Mouse (Mus musculus) heart, embryonic 14.5 days (tissue): ENCODE data around the gene Brd3os. TPM values are rescaled to one million over a fixed set of nuclear protein-coding genes. Genes with fewer than 3 reads are reported as not detected.
A peak's percentile ranks its signal among the peaks of the same experiment; 100 is the strongest.

ENCODE experiments used
- ATAC-seq: fragments of 200-750 bp; cut with Nextera tagmentation; 2 replicates; pipeline ENCODE4 v1.8.0; 2017; ENCODE audit warnings: low read depth, moderate TSS enrichment; ENCODE audit not compliant: insufficient number of reproducible peaks, insufficient read depth, low FRiP score
- H3K27ac ChIP-seq, 2 experiments: fragments of 200-500 bp in 1 of 2; fragments of 300-500 bp in 1 of 2; sonication (generic) in 1 of 2; replicated peaks in 1 of 2; 2 replicates each; pipeline ENCODE4 v1.5.1; 2012 to 2014; ENCODE audit warnings: low read depth in 2 of 2, low read length in 2 of 2, control low read depth in 1 of 2, mild to moderate bottlenecking in 1 of 2, mixed read lengths in 1 of 2; ENCODE audit not compliant: control insufficient read depth in 1 of 2, insufficient read depth in 1 of 2
- H3K27me3 ChIP-seq: fragments of 300-500 bp; sonication (generic); 2 replicates; pipeline ENCODE4 v1.6.1; 2014; ENCODE audit warnings: mild to moderate bottlenecking, low read length, control low read depth; ENCODE audit not compliant: control insufficient read depth, insufficient read depth
- H3K36me3 ChIP-seq: fragments of 300-500 bp; sonication (generic); 2 replicates; pipeline ENCODE4 v1.6.1; 2014; ENCODE audit warnings: mild to moderate bottlenecking, control low read depth, low read length, mixed read lengths; ENCODE audit not compliant: control insufficient read depth, insufficient read depth
- H3K4me1 ChIP-seq, 2 experiments: fragments of 200-500 bp in 1 of 2; fragments of 300-500 bp in 1 of 2; sonication (generic) in 1 of 2; 2 replicates each; pipeline ENCODE4 v1.6.1; 2012 to 2014; ENCODE audit warnings: low read length in 2 of 2, control low read depth in 1 of 2, mixed read lengths in 1 of 2; ENCODE audit not compliant: control insufficient read depth in 2 of 2, insufficient read depth in 2 of 2
- H3K4me2 ChIP-seq: fragments of 300-500 bp; sonication (generic); 2 replicates; pipeline ENCODE4 v1.6.1; 2014; ENCODE audit warnings: mild to moderate bottlenecking, low read length
- H3K4me3 ChIP-seq, 2 experiments: fragments of 200-500 bp in 1 of 2; fragments of 300-500 bp in 1 of 2; sonication (generic) in 1 of 2; 2 replicates each; pipeline ENCODE4 v1.5.1; 2012 to 2014; ENCODE audit warnings: low read length in 2 of 2, mild to moderate bottlenecking in 2 of 2, control low read depth in 1 of 2, low read depth in 1 of 2, moderate library complexity in 1 of 2; ENCODE audit not compliant: control insufficient read depth in 1 of 2, insufficient read depth in 1 of 2
- H3K9ac ChIP-seq: fragments of 300-500 bp; sonication (generic); 2 replicates; pipeline ENCODE4 v1.6.1; 2014; ENCODE audit warnings: mild to moderate bottlenecking, low read length
- H3K9me3 ChIP-seq: fragments of 300-500 bp; sonication (generic); 2 replicates; pipeline ENCODE4 v1.6.1; 2016; ENCODE audit warnings: low read length, control low read depth; ENCODE audit not compliant: control insufficient read depth
- WGBS: fragments of 180-500 bp; shearing (Covaris S2); extraction: QIAGEN DNeasy Blood & Tissue Kit; methylation state at CpG from one replicate; pipeline ENCODE4 v1.1.7; 2014; 5-methylcytosine and 5-hydroxymethylcytosine counted together
- polyA plus RNA-seq: library from polyadenylated mRNA; unstranded; fragments of >200 nt; fragmentation: Nextera tagmentation; extraction: Ambion mirVana; gene quantifications from 2 replicates; pipeline ENCODE4 v1.2.1, GENCODE M21; 2014

The Brd3os gene
- polyA plus RNA-seq, 1 experiment from 2014 or later = 4.6 TPM

DNA sequence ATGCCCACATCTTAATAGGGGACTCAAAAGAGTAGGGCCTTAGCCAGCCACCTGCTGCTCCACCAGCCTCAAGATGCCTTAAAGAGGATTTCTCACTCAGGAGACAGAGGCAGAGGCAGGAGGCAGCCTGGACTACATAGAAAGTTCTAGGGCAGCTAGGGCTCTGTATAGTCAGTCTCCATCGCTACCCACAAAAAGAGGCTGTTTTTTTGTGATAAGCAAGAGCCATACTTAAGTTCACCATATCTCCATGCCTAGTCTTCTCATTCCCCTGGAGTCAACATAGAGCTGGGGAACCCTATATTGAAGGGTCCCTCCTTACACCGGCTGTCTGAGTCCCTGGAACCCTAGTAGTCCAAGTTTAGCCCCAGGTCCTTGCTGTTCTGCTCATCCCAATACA is 28.4 kb downstream of the Brd3os start:
- Histone ChIP-seq H3K9me3 (no peaks in the 10 kb centered on the region), H3K27me3 (no peaks in the 10 kb centered on the region), H3K4me1 (peaks cover 37 to 65% of the 10 kb centered on the region in 2 experiments), H3K36me3 (peaks cover 26% of the 10 kb centered on the region), H3K9ac (no peak overlapping the region), H3K4me3 (no peak overlapping the region), H3K4me2 (no peak overlapping the region), H3K27ac (no peak overlapping the region)
- no peak for ATAC-seq
- 86% methylated on average over 2 of the region's 2 CpGs for WGBS

DNA sequence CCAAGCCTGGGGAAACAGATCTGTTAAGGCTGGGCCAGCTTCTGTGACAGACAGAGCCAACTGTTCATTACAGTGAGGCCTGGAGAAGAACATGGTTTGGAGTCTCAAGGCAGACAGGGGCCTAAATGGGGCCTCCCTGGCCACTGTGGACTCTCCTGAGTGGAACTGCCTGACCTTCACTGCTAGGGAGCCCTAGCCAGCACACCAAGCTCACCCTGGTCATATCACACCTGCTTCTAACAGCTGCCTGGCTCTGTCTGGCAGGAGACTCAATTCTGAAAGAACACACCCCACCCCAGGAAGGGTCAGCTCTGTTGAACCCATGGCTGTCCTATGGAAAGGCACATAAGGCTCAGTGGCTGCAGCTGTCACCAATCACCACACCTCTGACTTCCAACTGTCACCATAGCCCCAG is 29.1 kb downstream of the Brd3os start:
- Histone ChIP-seq H3K4me2 (no peak overlapping the region), H3K4me3 (no peak overlapping the region)

GRCm38 (mm10) chr2:27473061-27473765 is 31.1 kb downstream of the Brd3os start:
- Histone ChIP-seq H3K4me1 (peaks cover 40 to 66% of the 10 kb centered on the region in 2 experiments), H3K9ac (peak overlapping the region; percentile 95; the same call in 1 of the 2 replicates), H3K4me3 (peak overlapping the region in 1 of 2 experiments; percentile 82; a peak in 2 of 4 replicates), H3K27me3 (no peaks in the 10 kb centered on the region), H3K27ac (0 out of 4 replicates have a peak overlapping the region, but pooled peaks of 1 of the 2 experiments have one; percentile 93), H3K4me2 (peak overlapping the region; percentile 94), H3K36me3 (peaks cover 9% of the 10 kb centered on the region), H3K9me3 (no peaks in the 10 kb centered on the region)
- WGBS = 39% methylated on average over 7 of the region's 7 CpGs
- ATAC-seq = no peak

More for the DNA sequence above, 29.1 kb downstream of the Brd3os start:
- no peak for ATAC-seq
- Histone ChIP-seq H3K36me3 (peaks cover 20% of the 10 kb centered on the region), H3K4me1 (peaks cover 37 to 65% of the 10 kb centered on the region in 2 experiments), H3K27ac (no peak overlapping the region), H3K9me3 (no peaks in the 10 kb centered on the region), H3K9ac (peak overlapping the region; percentile 3; the same call in 1 of the 2 replicates), H3K27me3 (no peaks in the 10 kb centered on the region)

GRCm38 (mm10) chr2:27473911-27474310 is 31.8 kb downstream of the Brd3os start:
- Histone ChIP-seq H3K4me2 (peak overlapping the region; percentile 94), H3K9ac (peak overlapping the region; percentile 95), H3K9me3 (no peaks in the 10 kb centered on the region), H3K36me3 (peaks cover 8% of the 10 kb centered on the region; the same call in 1 of the 2 replicates), H3K4me1 (peaks cover 37 to 60% of the 10 kb centered on the region in 2 experiments), H3K27ac (peak overlapping the region in 1 of 2 experiments; percentile 93; a peak in 1 of 4 replicates), H3K27me3 (no peaks in the 10 kb centered on the region), H3K4me3 (peak overlapping the region; percentile 82 to 99)
- 27% methylated on average over 4 of the region's 4 CpGs for WGBS
- ATAC-seq = no peak

- Histone ChIP-seq H3K27me3 (no peaks in the 10 kb centered on the region), H3K4me2 (peak overlapping the region; percentile 94), H3K36me3 (peaks cover 8% of the 10 kb centered on the region; the same call in 1 of the 2 replicates), H3K4me3 (peak overlapping the region; percentile 82 to 99), H3K4me1 (peaks cover 32 to 50% of the 10 kb centered on the region in 2 experiments), H3K9me3 (no peaks in the 10 kb centered on the region), H3K27ac (peak overlapping the region; percentile 92 to 93), H3K9ac (peak overlapping the region; percentile 95)
- WGBS = under 1% methylated on average over 84 of the region's 84 CpGs
- 0 out of 2 replicates have a peak, but pooled peaks have one; percentile 10 for ATAC-seq
Measured at GRCm38 (mm10) chr2:27474621-27475484, 32.7 kb downstream of the Brd3os start.

DNA sequence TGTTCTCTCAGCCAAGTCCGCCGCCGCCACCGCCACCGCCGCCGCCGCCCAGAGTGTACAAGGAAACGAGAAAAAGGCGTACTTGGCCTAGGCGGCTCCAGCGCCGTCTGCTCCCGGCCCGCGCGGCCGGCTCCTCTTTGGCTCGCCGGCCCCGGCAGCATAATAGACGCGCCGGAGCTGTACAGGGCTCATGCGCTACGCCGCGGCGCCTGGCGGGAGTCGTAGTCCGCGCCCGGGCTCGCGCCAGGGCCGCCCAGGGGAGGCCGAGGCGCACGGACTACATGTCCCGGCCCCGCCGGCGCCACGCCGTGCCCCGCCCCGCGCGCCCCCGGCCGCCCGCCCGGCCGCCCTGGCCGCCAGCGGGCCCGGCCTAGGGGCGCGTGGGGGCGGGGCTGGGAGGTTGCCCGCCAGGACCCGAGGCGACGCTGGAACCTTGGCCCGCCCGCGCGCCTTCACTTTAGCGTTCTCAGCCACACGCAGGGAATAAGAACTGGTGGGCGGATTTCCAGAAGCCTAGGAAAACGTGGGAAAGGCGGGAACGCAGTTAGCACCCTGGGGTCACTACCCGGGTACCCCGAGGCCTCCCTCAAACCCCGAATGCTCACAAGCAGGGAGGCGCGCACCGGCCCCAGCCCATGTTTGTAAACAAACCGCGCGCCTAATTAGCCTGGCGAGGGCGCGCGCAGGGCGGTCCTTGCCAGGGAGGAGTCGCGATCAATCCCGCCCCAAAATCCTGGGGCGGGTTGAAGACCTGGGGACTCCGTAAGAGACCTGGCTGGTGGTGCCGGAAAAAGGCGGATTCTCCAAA is 33.6 kb downstream of the Brd3os start:
- H3K9ac ChIP-seq = peak overlapping the region; percentile 95
- peak; percentile 98 for ATAC-seq
- no peaks in the 10 kb centered on the region for H3K27me3 ChIP-seq
- H3K4me1 ChIP-seq = peaks cover 32 to 42% of the 10 kb centered on the region in 2 experiments
- H3K4me3 ChIP-seq = peak overlapping the region; percentile 82 to 99
- WGBS = under 1% methylated on average over 84 of the region's 96 CpGs
- peak overlapping the region; percentile 94 for H3K4me2 ChIP-seq
- H3K27ac ChIP-seq = peak overlapping the region; percentile 93 to 96
- no peaks in the 10 kb centered on the region for H3K9me3 ChIP-seq
- H3K36me3 ChIP-seq = peaks cover 8% of the 10 kb centered on the region; the same call in 1 of the 2 replicates
